Mouse (Mus musculus) urinary bladder, adult 18-20 months (tissue): ENCODE measurements around the gene Tedc2.

Experiments used
- DNase-seq, 2 experiments: peaks; one replicate each; pipeline ENCODE4 v3.0.0; 2022; ENCODE audit warnings: low spot score in 2 of 2, mixed read lengths in 2 of 2

Gene Tedc2

GRCm38 (mm10) chr17:24220435-24221411 lies at the start of gene Tedc2:
TSS of gene Tedc2 (minus strand) at chr17:24220851.
- DNase-seq: peak; percentile 90 to 97

GRCm38 (mm10) chr17:24267133-24267532 lies 46.5 kb upstream of the Tedc2 start:
- no peak for DNase-seq

GRCm38 (mm10) chr17:24264766-24265165 lies 44.1 kb upstream of the Tedc2 start:
- DNase-seq: no peak

GRCm38 (mm10) chr17:24260516-24260915 lies 39.9 kb upstream of the Tedc2 start:
- no peak for DNase-seq

GRCm38 (mm10) chr17:24259702-24260101 lies 39.1 kb upstream of the Tedc2 start:
- DNase-seq: no peak

- no peak for DNase-seq
Observed at GRCm38 (mm10) chr17:24258981-24259380, 38.3 kb upstream of the Tedc2 start.

GRCm38 (mm10) chr17:24252329-24252728 lies 31.7 kb upstream of the Tedc2 start:
- no peak for DNase-seq

- peak; percentile 85 to 95 for DNase-seq
Observed at GRCm38 (mm10) chr17:24251320-24252069, 30.8 kb upstream of the Tedc2 start, which contains the start of gene Ccnf. TSS of gene Ccnf (minus strand) at chr17:24251484.

- no peak for DNase-seq
Observed at GRCm38 (mm10) chr17:24250988-24251319, 30.3 kb upstream of the Tedc2 start.

GRCm38 (mm10) chr17:24248641-24249040 lies 28.0 kb upstream of the Tedc2 start:
- DNase-seq: no peak

- no peak for DNase-seq
Observed at GRCm38 (mm10) chr17:24244061-24244460, 23.4 kb upstream of the Tedc2 start.

- DNase-seq: no peak
Observed at GRCm38 (mm10) chr17:24243311-24243969, 22.8 kb upstream of the Tedc2 start.

- DNase-seq: peak; percentile 38 to 52
Observed at GRCm38 (mm10) chr17:24236921-24237320, 16.3 kb upstream of the Tedc2 start.

- DNase-seq: no peak
Observed at GRCm38 (mm10) chr17:24236479-24236878, 15.8 kb upstream of the Tedc2 start.

GRCm38 (mm10) chr17:24227941-24228340 lies 7.3 kb upstream of the Tedc2 start:
- no peak for DNase-seq

GRCm38 (mm10) chr17:24226721-24227120 lies 6.1 kb upstream of the Tedc2 start:
- DNase-seq: no peak

- DNase-seq: no peak
Observed at GRCm38 (mm10) chr17:24225851-24226250, 5.2 kb upstream of the Tedc2 start.

- no peak for DNase-seq
Observed at GRCm38 (mm10) chr17:24224741-24225140, 4.1 kb upstream of the Tedc2 start.

GRCm38 (mm10) chr17:24223513-24223912 lies 2.9 kb upstream of the Tedc2 start:
- no peak for DNase-seq

GRCm38 (mm10) chr17:24222653-24223052 lies 2.0 kb upstream of the Tedc2 start:
- no peak for DNase-seq

GRCm38 (mm10) chr17:24216836-24217235 lies 3.8 kb downstream of the Tedc2 start:
- no peak for DNase-seq

- peak in 1 of 2 experiments; percentile 31 for DNase-seq
Observed at GRCm38 (mm10) chr17:24213186-24213585, 7.5 kb downstream of the Tedc2 start.
